Mouse (Mus musculus) heart, embryonic 16.5 days (tissue): Measurements from ENCODE around the gene Stx7. TPM values are rescaled to one million over a fixed set of nuclear protein-coding genes. Genes with fewer than 3 reads are reported as not detected.
"Not testable (repeated sequence)": the region's sequence is repeated elsewhere in the genome, so short reads cannot be mapped to it uniquely, and the experiment has no call there.

ENCODE experiments used
- ATAC-seq: fragments of 200-750 bp; cut with Nextera tagmentation; replicated peaks from 2 replicates; pipeline ENCODE4 v1.8.0; 2017; ENCODE audit warnings: moderate number of reproducible peaks; ENCODE audit not compliant: insufficient read depth, low FRiP score; ENCODE audit errors: extremely low read depth
- H3K27ac ChIP-seq: fragments of 300-500 bp; sonication (generic); 2 replicates; pipeline ENCODE4 v1.5.1; 2014; ENCODE audit warnings: mild to moderate bottlenecking, low read length, control low read depth, moderate library complexity
- H3K27me3 ChIP-seq: fragments of 300-500 bp; sonication (generic); 2 replicates; pipeline ENCODE4 v1.6.1; 2014; ENCODE audit warnings: low read length, mixed read lengths; ENCODE audit not compliant: control insufficient read depth, insufficient read depth
- H3K36me3 ChIP-seq: fragments of 300-500 bp; sonication (generic); 2 replicates; pipeline ENCODE4 v1.6.1; 2014; ENCODE audit not compliant: control insufficient read depth, insufficient read depth
- H3K4me1 ChIP-seq: fragments of 300-500 bp; sonication (generic); 2 replicates; pipeline ENCODE4 v1.6.1; 2014; ENCODE audit warnings: low read length, mixed read lengths; ENCODE audit not compliant: control insufficient read depth, insufficient read depth
- H3K4me2 ChIP-seq: fragments of 300-500 bp; sonication (generic); 2 replicates; pipeline ENCODE4 v1.6.1; 2014; ENCODE audit warnings: low read depth, mild to moderate bottlenecking, control low read depth, low read length
- H3K4me3 ChIP-seq: fragments of 300-500 bp; sonication (generic); 2 replicates; pipeline ENCODE4 v1.5.1; 2014; ENCODE audit warnings: mild to moderate bottlenecking, control low read depth, low read length
- H3K9ac ChIP-seq: fragments of 300-500 bp; sonication (generic); 2 replicates; pipeline ENCODE4 v1.6.1; 2014; ENCODE audit warnings: low read length, control low read depth
- H3K9me3 ChIP-seq: fragments of 300-500 bp; sonication (generic); replicated peaks from 2 replicates; pipeline ENCODE4 v1.6.1; 2016; ENCODE audit warnings: low read length; ENCODE audit not compliant: control insufficient read depth
- WGBS: fragments of 180-500 bp; shearing (Covaris S2); extraction: QIAGEN DNeasy Blood & Tissue Kit; methylation state at CpG from one replicate; pipeline ENCODE4 v1.1.7; 2014; 5-methylcytosine and 5-hydroxymethylcytosine counted together
- polyA plus RNA-seq: library from polyadenylated mRNA; unstranded; fragments of >200 nt; fragmentation: Nextera tagmentation; extraction: Ambion mirVana; gene quantifications from 2 replicates; pipeline ENCODE4 v1.2.1, GENCODE M21; 2015

Stx7 gene
- 75.5 and 79.4 TPM in 2 replicates for polyA plus RNA-seq

- Histone ChIP-seq H3K27ac (peak within 1 kb of the TSS; percentile 66), H3K9me3 (no peaks in the 10 kb centered on the region), H3K4me3 (peak within 1 kb of the TSS; percentile 69), H3K36me3 (no peaks in the 10 kb centered on the region), H3K9ac (peak within 1 kb of the TSS; percentile 78), H3K27me3 (no peaks in the 10 kb centered on the region), H3K4me2 (peak within 1 kb of the TSS; percentile 65), H3K4me1 (peaks cover 13% of the 10 kb centered on the region)
- ATAC-seq = peak; percentile 99
- WGBS = under 1% methylated on average over 44 of the region's 45 CpGs
Observed at GRCm38 (mm10) chr10:24149135-24149781, at the start of gene Stx7. Stx7 (plus strand) TSS chr10:24149302.

DNA sequence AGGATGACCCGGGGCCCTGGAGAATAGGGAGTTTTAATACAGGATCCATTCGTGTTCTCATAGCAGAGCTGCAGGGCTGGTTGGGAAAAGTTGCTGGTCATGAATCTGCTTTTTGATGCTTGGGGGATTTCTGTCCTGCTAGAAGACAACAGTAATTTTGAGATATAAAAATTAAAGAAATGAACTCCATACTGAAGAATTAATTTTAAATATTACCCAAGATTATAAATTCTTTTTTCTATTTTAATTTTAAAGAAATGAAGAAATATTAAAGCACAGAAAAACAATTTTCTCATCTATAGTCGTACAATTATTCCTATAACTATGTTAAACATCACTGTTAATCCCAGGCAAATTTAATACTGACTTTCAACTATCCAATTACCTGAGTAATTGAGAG lies 47.3 kb upstream of the Stx7 start, which contains the start of gene Taar8c:
Gene Taar8c (minus strand): TSS at position 101 of the 400 bp plus-strand sequence.
- H3K27me3 ChIP-seq, H3K4me3 ChIP-seq, H3K9ac ChIP-seq, H3K4me2 ChIP-seq, H3K4me1 ChIP-seq, H3K27ac ChIP-seq, H3K36me3 ChIP-seq, H3K9me3 ChIP-seq, ATAC-seq: not testable (repeated sequence)
- WGBS = 85% methylated on average over 1 of the region's 3 CpGs

DNA sequence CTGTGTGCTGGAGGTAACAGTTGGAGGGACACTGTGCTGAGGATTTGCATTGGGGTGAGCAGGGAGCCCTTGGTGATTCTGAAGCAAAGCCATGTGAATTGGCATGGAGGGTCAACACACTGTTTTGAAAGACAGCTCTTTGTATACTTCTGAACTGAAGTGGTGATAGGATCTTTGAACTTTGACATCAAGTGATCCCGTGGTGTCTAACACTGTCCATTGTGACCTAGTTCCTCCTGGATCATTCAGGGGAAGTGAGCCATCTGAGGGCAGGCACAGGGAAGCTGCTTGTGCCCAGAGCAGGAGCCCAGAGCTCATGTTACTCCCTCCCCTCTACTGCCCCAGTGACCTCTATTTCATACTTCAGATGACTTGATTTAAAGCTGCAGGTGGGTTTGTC lies 45.8 kb upstream of the Stx7 start:
- H3K4me1 ChIP-seq, H3K9me3 ChIP-seq, H3K9ac ChIP-seq, H3K4me3 ChIP-seq, H3K36me3 ChIP-seq, H3K27ac ChIP-seq, ATAC-seq, H3K4me2 ChIP-seq, H3K27me3 ChIP-seq: not testable (repeated sequence)
- 17% methylated on average over 1 of the region's 1 CpGs for WGBS

- H3K4me2 ChIP-seq = no peak overlapping the region
- WGBS = 59% methylated on average over 5 of the region's 5 CpGs
- H3K4me3 ChIP-seq = no peak overlapping the region
- H3K27ac ChIP-seq = no peak overlapping the region
- no peak overlapping the region for H3K9ac ChIP-seq
- no peaks in the 10 kb centered on the region for H3K27me3 ChIP-seq
- no peaks in the 10 kb centered on the region for H3K4me1 ChIP-seq
- no peaks in the 10 kb centered on the region for H3K36me3 ChIP-seq
- no peaks in the 10 kb centered on the region for H3K9me3 ChIP-seq
- ATAC-seq = no peak
Observed at GRCm38 (mm10) chr10:24107747-24108146, 41.4 kb upstream of the Stx7 start.

DNA sequence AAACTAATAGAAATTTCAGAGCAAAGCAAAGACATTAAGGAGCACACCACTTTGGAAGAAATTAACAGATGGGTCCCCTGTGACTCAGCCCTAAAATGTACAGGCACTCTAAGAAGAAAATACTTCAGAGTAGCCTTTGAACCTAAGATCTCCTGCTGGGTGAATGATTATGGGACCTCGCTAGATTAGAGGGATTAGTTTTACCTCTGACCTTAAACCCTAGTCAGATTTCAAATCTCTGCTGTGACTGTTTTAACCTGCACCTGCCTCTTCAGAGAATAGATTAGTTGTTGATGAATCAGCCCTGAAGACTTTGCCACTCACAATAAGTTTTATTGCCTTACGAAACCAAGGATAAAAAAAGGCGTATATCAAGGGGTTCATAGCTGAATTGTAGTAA lies 40.9 kb upstream of the Stx7 start:
- ATAC-seq = no peak
- no peak overlapping the region for H3K4me2 ChIP-seq
- H3K9me3 ChIP-seq = no peaks in the 10 kb centered on the region
- no peak overlapping the region for H3K27ac ChIP-seq
- H3K9ac ChIP-seq = no peak overlapping the region
- WGBS = 81% methylated on average over 3 of the region's 3 CpGs
- H3K36me3 ChIP-seq = no peaks in the 10 kb centered on the region
- no peaks in the 10 kb centered on the region for H3K27me3 ChIP-seq
- H3K4me3 ChIP-seq = no peak overlapping the region
- no peaks in the 10 kb centered on the region for H3K4me1 ChIP-seq

GRCm38 (mm10) chr10:24109434-24109833 lies 39.7 kb upstream of the Stx7 start, which contains the start of gene Taar9:
Taar9 (minus strand) TSS chr10:24109534.
- H3K36me3 ChIP-seq, H3K4me2 ChIP-seq, H3K27me3 ChIP-seq, H3K4me3 ChIP-seq, H3K27ac ChIP-seq, H3K4me1 ChIP-seq, H3K9me3 ChIP-seq, ATAC-seq, H3K9ac ChIP-seq: not testable (repeated sequence)
- WGBS = 79% methylated on average over 8 of the region's 8 CpGs

DNA sequence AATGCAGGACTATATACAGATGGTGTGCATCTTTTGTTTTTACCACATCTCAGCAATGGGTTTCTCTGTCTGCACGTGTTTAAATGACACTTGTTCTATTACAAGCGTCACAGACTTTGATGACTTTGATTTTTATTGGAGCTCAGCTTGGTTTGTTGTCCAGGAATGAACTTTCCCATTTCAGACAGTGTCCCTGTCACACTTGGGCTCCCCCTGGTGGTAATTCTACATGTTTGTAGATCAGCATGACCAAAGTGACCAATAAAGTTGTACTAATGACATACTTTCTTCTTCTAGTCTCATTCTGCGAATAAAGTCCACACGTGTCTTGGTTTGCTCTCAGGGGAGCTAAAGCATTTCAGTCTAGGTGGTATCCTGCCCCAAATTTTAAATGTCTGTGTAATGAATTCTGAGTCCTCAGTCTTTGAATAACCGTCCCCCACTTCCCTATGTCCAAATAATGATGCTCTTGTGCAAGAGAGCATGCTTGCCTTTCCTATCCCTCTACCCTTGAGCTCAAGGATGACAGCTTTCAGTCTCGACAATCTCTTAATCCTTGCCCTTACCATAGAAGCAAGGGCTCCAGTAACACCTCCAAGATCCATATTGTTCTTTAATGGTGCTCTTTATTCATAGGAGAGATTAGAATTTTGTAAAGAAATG lies 37.9 kb upstream of the Stx7 start:
- Histone ChIP-seq H3K36me3 (no peaks in the 10 kb centered on the region), H3K4me1 (no peaks in the 10 kb centered on the region), H3K4me2 (no peak overlapping the region), H3K9me3 (0 out of 2 replicates have a peak, but pooled peaks cover 7% of the 10 kb centered on the region), H3K9ac (no peak overlapping the region), H3K4me3 (no peak overlapping the region), H3K27me3 (no peaks in the 10 kb centered on the region), H3K27ac (no peak overlapping the region)
- no peak for ATAC-seq
- WGBS = 38% methylated on average over 6 of the region's 6 CpGs

GRCm38 (mm10) chr10:24131451-24132262 lies 17.4 kb upstream of the Stx7 start:
- Histone ChIP-seq H3K27ac (no peak overlapping the region), H3K36me3 (no peaks in the 10 kb centered on the region), H3K9me3 (no peaks in the 10 kb centered on the region), H3K4me1 (peaks cover 6% of the 10 kb centered on the region), H3K4me3 (peak overlapping the region; percentile 47), H3K27me3 (no peaks in the 10 kb centered on the region), H3K9ac (peak overlapping the region; percentile 62), H3K4me2 (peak overlapping the region; percentile 59)
- WGBS = 22% methylated on average over 9 of the region's 9 CpGs
- ATAC-seq = 0 out of 2 replicates have a peak, but pooled peaks have one; percentile 52

DNA sequence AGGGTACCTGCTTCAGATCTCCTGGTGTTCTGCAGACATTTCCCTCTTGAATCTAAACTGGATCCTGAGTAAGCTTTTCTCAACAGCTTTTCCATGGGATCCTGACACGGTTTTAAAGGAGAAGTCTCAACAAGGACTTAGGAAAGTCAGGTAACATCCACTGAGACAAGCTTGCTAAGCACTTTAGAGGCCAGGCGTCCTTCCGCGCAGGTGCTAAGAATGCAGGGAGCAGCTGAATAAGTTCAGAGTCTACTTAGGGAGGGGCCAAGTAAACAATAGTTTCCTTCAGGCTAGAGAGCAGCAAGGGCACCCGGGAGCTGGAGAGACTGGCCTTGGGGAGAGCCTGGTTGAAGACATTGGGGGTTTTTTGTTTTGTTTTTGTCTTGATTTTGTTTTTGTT lies 16.8 kb upstream of the Stx7 start:
- Histone ChIP-seq H3K4me3 (no peak overlapping the region), H3K9me3 (no peaks in the 10 kb centered on the region), H3K4me2 (peak overlapping the region; percentile 59), H3K4me1 (peaks cover 6% of the 10 kb centered on the region), H3K27ac (no peak overlapping the region), H3K27me3 (no peaks in the 10 kb centered on the region), H3K36me3 (no peaks in the 10 kb centered on the region), H3K9ac (no peak overlapping the region)
- ATAC-seq = no peak
- WGBS = 26% methylated on average over 5 of the region's 5 CpGs
